Mouse (Mus musculus) spleen, adult 2 months (tissue): ENCODE results near the gene Armc8. TPM values are rescaled to one million over a fixed set of nuclear protein-coding genes. Genes with fewer than 3 reads are reported as not detected.
A peak's percentile ranks its signal among the peaks of the same experiment; 100 is the strongest.
"Not testable (repeated sequence)": the region's sequence is repeated elsewhere in the genome, so short reads cannot be mapped to it uniquely, and the experiment has no call there.

ENCODE experiments used
- DNase-seq, 2 experiments: peaks; one replicate each; pipeline versions ENCODE4 v3.0.0 to v3.0.0-alpha.2; 2012 to 2021; ENCODE audit warnings: low spot score in 2 of 2, low read depth in 1 of 2
- H3K27ac ChIP-seq: fragments of 200-500 bp; 2 replicates; pipeline ENCODE4 v1.5.1; 2012; ENCODE audit warnings: low read length, inconsistent platforms; ENCODE audit not compliant: insufficient read depth
- H3K27me3 ChIP-seq: fragments of 200-500 bp; 2 replicates; pipeline ENCODE4 v1.6.1; 2012; ENCODE audit warnings: mild to moderate bottlenecking, moderate library complexity, low read length, inconsistent platforms; ENCODE audit not compliant: control insufficient read depth, insufficient read depth
- H3K36me3 ChIP-seq: fragments of 200-500 bp; 2 replicates; pipeline ENCODE4 v1.6.1; 2012; ENCODE audit warnings: mild to moderate bottlenecking, low read length, inconsistent platforms; ENCODE audit not compliant: control insufficient read depth, insufficient read depth
- H3K4me1 ChIP-seq: fragments of 200-500 bp; 2 replicates; pipeline ENCODE4 v1.6.1; 2011; ENCODE audit warnings: inconsistent platforms; ENCODE audit not compliant: control insufficient read depth, insufficient read depth, insufficient read length
- H3K4me3 ChIP-seq: fragments of 200-500 bp; 2 replicates; pipeline ENCODE4 v1.5.1; 2011; ENCODE audit warnings: mild to moderate bottlenecking, inconsistent platforms; ENCODE audit not compliant: insufficient read depth, insufficient read length; ENCODE audit errors: extremely low read depth
- CTCF ChIP-seq: fragments of 200-500 bp; IDR thresholded peaks from 2 replicates; pipeline ENCODE4 v1.5.1; 2011; ENCODE audit warnings: mild to moderate bottlenecking, inconsistent platforms; ENCODE audit not compliant: insufficient read depth, insufficient read length, insufficient replicate concordance; ENCODE audit errors: extremely low read depth
- POLR2A ChIP-seq: fragments of 200-500 bp; IDR thresholded peaks from 2 replicates; pipeline ENCODE4 v1.6.1; 2011; ENCODE audit warnings: low read depth, low read length, inconsistent platforms
- WGBS: fragments of 180-500 bp; shearing (Covaris S2); methylation state at CpG from one replicate; pipeline ENCODE4 v1.1.7; 2018; 5-methylcytosine and 5-hydroxymethylcytosine counted together
- polyA plus RNA-seq: library from polyadenylated mRNA; depleted of rRNA; stranded (reverse); fragments of >200 nt; gene quantifications from 2 replicates; pipeline ENCODE4 v1.2.3, GENCODE M21; 2012; rRNA removed

Gene Armc8
- polyA plus RNA-seq: 6.9 and 7.2 TPM in 2 replicates

DNA sequence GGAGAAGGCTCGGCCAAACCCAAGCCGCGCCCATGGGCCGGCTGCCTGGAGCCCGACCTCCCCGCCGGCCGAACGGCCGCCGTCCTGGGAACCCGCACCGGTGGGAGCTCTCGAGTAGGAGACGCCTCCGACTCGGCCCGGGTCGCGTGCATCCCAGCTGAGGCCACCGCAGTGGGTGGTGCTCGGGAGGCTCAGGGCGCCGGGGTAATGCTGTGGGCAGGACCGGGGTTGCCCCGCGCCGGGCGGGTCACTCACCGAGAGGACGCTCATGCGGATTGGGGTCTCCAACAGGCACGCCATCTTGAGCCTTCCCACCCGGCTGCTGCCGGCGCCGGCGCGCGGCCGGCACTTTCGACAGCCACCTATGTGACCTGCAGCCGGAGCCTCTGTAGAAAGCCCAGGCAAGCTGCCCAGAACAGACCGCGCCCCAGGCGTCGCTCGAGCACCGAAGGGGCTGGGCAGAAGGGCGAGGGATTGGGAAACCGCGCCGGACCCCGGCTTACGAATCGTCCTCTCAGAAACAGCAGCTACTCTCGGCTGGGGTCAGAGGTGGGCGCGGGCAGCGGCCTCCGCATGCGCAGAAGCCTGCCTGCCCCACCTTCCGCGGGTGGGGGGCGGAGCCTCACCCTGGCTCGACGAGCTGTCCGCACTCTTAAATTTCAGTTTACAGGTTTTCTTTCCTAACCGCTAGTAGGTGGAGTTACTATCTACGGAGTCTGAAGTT is at the start of gene Armc8:
Gene Armc8 (minus strand): TSS at position 553 of the 724 bp plus-strand sequence.
- TF ChIP-seq CTCF: no peak
- TF ChIP-seq POLR2A: peak; percentile 20; the same call in 1 of the 2 replicates
- H3K27ac ChIP-seq: peak within 1 kb of the TSS; percentile 97
- WGBS: under 1% methylated on average over 70 of the region's 70 CpGs
- H3K27me3 ChIP-seq: no peaks in the 10 kb centered on the region
- H3K36me3 ChIP-seq: no peaks in the 10 kb centered on the region
- peak; percentile 84 to 87 for DNase-seq
- H3K4me1 ChIP-seq: peaks cover 3% of the 10 kb centered on the region; the same call in 1 of the 2 replicates
- H3K4me3 ChIP-seq: peak within 1 kb of the TSS; percentile 81

DNA sequence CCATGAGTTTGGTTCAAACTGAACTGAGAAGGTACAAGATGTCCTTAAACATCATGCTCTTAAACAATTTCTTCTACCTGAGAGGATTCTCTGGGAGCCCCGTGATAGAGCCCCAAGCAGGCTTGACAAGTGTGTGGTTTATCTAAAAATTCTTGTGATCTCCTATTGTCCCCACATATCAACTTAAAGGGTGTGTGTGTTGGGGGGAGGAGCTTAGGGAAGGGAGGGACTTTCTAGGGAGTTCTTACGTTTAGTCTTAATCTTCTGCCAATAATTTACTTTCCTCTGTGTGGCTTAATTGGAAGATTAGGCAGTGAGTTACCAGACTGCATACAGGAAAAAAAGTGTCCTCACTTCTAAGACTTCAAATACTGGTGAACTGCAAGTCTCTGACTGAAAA is 43.5 kb upstream of the Armc8 start, which contains the start of gene A4gnt:
Gene A4gnt (plus strand): TSS at position 301 of the 400 bp plus-strand sequence.
- 57% methylated on average over 2 of the region's 2 CpGs for WGBS
- H3K27ac ChIP-seq: no peak within 1 kb of the TSS
- no peaks in the 10 kb centered on the region for H3K4me1 ChIP-seq
- no peak for TF ChIP-seq CTCF
- TF ChIP-seq POLR2A: no peak
- no peak for DNase-seq
- H3K4me3 ChIP-seq: no peak within 1 kb of the TSS
- no peaks in the 10 kb centered on the region for H3K36me3 ChIP-seq
- H3K27me3 ChIP-seq: no peaks in the 10 kb centered on the region

DNA sequence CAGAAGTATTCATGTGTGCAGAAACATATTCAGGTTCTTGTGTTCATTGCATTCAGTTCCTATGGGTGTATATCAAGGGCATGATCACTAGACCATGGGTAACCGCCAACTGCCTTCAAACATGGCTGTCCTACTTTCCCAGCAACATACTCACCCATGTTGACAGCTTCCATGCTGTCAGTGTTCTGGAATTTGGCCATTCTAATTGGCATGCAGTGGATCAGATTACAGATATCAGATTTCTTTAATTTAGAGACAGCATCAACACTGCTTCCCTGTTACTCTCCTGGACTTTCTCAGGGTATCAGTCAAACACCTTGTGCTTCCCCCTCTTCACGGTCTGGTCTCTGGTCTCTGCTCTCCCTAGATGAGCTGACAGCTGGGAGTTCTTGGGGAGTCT is 34.9 kb upstream of the Armc8 start:
- no peak for DNase-seq
- H3K27me3 ChIP-seq: no peaks in the 10 kb centered on the region
- 83% methylated on average over 2 of the region's 2 CpGs for WGBS
- no peaks in the 10 kb centered on the region for H3K36me3 ChIP-seq
- no peaks in the 10 kb centered on the region for H3K4me1 ChIP-seq
- H3K4me3 ChIP-seq: no peak overlapping the region
- no peak overlapping the region for H3K27ac ChIP-seq
- TF ChIP-seq POLR2A: no peak
- TF ChIP-seq CTCF: no peak

DNA sequence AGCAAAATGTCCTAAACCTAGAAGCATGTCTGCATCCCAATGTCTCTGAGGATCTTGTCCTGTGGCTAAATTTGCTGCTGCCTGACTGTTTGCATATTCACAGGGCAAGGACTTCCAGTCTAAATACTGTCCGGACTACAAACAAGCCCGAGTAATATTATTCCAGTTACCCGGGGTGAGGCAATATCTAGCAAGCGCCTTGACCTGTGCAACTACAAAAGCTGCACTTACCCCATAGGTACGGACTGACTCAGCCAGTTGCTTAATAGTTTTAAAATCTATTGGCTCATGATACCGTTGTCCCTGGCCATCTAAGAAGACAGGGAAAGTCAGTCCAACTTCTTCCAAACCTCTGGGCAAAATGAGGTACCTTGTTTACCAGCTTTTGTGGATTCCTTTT is 30.4 kb upstream of the Armc8 start:
- DNase-seq, H3K27me3 ChIP-seq, H3K4me1 ChIP-seq, H3K36me3 ChIP-seq, H3K27ac ChIP-seq, H3K4me3 ChIP-seq: not testable (repeated sequence)
- WGBS: 95% methylated on average over 6 of the region's 6 CpGs

DNA sequence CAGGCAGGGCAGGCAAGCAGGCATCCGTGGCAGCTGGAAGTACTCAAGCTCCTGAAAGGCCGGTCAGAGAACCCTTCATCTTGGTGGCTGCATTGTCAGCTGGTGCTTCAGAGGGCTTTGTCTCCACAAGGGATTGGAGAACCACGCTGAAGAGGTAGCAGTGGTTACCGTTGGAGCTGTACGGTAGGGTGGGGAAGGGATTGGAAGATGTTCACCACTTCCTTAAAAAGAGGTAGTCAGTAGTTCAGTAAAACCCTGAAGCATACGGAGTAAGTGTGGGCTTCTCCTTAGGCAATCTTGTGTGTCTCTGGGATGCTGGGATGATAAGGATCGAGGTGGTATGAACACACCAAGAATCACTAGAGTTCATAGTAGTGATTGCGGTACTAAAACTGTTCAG is 22.4 kb upstream of the Armc8 start:
- H3K27ac ChIP-seq: no peak overlapping the region
- H3K27me3 ChIP-seq: no peaks in the 10 kb centered on the region
- no peak for DNase-seq
- no peak overlapping the region for H3K4me3 ChIP-seq
- no peak for TF ChIP-seq CTCF
- no peak for TF ChIP-seq POLR2A
- no peaks in the 10 kb centered on the region for H3K36me3 ChIP-seq
- no peaks in the 10 kb centered on the region for H3K4me1 ChIP-seq
- WGBS: 43% methylated on average over 8 of the region's 8 CpGs

DNA sequence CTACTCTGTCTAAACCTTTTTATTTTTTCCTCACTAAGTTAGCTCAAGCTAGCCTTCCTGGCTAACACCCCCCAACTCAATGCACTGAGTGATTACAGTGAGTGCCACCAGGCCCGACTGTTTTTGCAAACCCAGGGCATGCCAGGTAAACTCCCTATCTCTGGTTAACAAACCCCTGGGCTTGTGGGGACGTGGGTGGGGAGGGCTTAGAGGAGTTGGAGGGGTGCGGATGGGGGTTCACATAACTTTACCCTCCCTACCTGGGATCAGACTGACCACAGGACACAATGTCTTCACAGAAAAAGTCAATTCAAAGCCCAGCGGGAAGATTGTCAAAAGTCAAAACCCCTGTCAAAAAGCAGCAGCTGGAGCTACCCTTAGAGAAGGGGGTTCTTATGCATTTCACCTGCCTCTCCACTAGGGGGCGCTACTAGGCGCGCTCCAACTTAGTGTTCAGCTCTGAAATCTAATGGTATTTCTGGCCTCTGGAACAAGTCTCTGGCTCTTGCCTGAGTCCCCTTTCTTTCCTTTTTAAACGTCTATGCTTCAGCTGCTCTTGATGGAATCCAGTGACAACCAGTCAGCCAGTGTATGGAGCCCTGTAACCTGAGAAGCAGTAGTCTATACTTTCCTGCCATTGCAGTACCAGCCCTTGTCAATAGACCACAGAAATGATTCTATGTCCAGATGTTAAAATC is 19.0 kb upstream of the Armc8 start:
- peaks cover 12% of the 10 kb centered on the region for H3K36me3 ChIP-seq
- 33% methylated on average over 8 of the region's 8 CpGs for WGBS
- no peaks in the 10 kb centered on the region for H3K4me1 ChIP-seq
- peak in 1 of 2 experiments; percentile 39 for DNase-seq
- H3K27me3 ChIP-seq: no peaks in the 10 kb centered on the region
- no peak overlapping the region for H3K4me3 ChIP-seq
- TF ChIP-seq POLR2A (no peak), CTCF (peak; percentile 64; the same call in 1 of the 2 replicates)
- no peak overlapping the region for H3K27ac ChIP-seq

DNA sequence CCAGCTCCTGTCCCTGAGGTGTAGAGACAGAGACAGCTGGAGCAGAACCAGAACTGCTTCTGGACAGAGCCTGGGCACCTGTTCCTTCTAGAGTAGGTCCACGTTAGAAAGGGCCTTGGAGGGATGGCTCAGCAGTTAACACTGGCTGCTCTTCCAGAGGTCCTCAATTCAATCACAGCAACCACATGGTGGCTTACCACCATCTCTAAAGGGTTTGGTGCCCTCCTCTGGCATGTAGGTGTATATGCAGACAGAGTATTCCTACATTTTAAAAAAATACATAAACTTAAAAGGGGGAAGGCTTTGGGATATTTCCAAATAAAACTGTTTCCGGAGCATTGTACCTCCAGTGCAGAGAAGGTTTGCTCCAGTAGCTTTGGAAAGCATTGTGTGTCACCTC is 12.0 kb upstream of the Armc8 start:
- 55% methylated on average over 2 of the region's 2 CpGs for WGBS
- Histone ChIP-seq H3K4me3 (no peak overlapping the region), H3K27me3 (no peaks in the 10 kb centered on the region), H3K36me3 (peaks cover 24% of the 10 kb centered on the region), H3K4me1 (peaks cover 4% of the 10 kb centered on the region; the same call in 1 of the 2 replicates), H3K27ac (no peak overlapping the region)
- TF ChIP-seq CTCF (peak; percentile 18; the same call in 1 of the 2 replicates), POLR2A (no peak)
- no peak for DNase-seq
